Mouse (Mus musculus) right cerebral cortex, adult 18-20 months (tissue): ENCODE data around the gene Siglecf.
"Not testable (repeated sequence)": the region's sequence is repeated elsewhere in the genome, so short reads cannot be mapped to it uniquely, and the experiment has no call there.

Experiments used
- DNase-seq: peaks from one replicate; pipeline ENCODE4 v3.0.0; 2022; ENCODE audit warnings: mixed read lengths

The Siglecf gene

GRCm38 (mm10) chr7:43351154-43351553 lies at the start of gene Siglecf:
Gene Siglecf, plus strand, starts transcription at chr7:43351341.
- no peak for DNase-seq

- no peak for DNase-seq
Observed at GRCm38 (mm10) chr7:43305235-43305634, 45.9 kb upstream of the Siglecf start.

- no peak for DNase-seq
Observed at GRCm38 (mm10) chr7:43309069-43309468, 42.1 kb upstream of the Siglecf start.

- DNase-seq, result no peak
Observed at GRCm38 (mm10) chr7:43311632-43312031, 39.5 kb upstream of the Siglecf start.

- no peak for DNase-seq
Observed at GRCm38 (mm10) chr7:43312386-43313012, 38.6 kb upstream of the Siglecf start.

GRCm38 (mm10) chr7:43313013-43313428 lies 38.1 kb upstream of the Siglecf start, which contains the start of gene Zfp715:
Gene Zfp715, minus strand, starts transcription at chr7:43313294.
- DNase-seq, result peak; percentile 94

- DNase-seq, result no peak
Observed at GRCm38 (mm10) chr7:43326223-43326780, 24.8 kb upstream of the Siglecf start.

GRCm38 (mm10) chr7:43328101-43328500 lies 23.0 kb upstream of the Siglecf start:
- DNase-seq, result no peak

GRCm38 (mm10) chr7:43333203-43333602 lies 17.9 kb upstream of the Siglecf start:
- no peak for DNase-seq

GRCm38 (mm10) chr7:43333899-43334298 lies 17.2 kb upstream of the Siglecf start:
- no peak for DNase-seq

GRCm38 (mm10) chr7:43340771-43341170 lies 10.4 kb upstream of the Siglecf start:
- DNase-seq, result no peak

- DNase-seq, result no peak
Observed at GRCm38 (mm10) chr7:43343191-43343590, 8.0 kb upstream of the Siglecf start.

GRCm38 (mm10) chr7:43344020-43344419 lies 7.1 kb upstream of the Siglecf start:
- DNase-seq, result no peak

- DNase-seq, result no peak
Observed at GRCm38 (mm10) chr7:43344491-43344890, 6.7 kb upstream of the Siglecf start.

GRCm38 (mm10) chr7:43346148-43346547 lies 5.0 kb upstream of the Siglecf start:
- DNase-seq, result no peak

GRCm38 (mm10) chr7:43346571-43346970 lies 4.6 kb upstream of the Siglecf start:
- DNase-seq, result no peak

- not testable (repeated sequence) for DNase-seq
Observed at GRCm38 (mm10) chr7:43349623-43350022, 1.5 kb upstream of the Siglecf start.

GRCm38 (mm10) chr7:43353118-43353517 lies 2.0 kb downstream of the Siglecf start:
- DNase-seq, result no peak

GRCm38 (mm10) chr7:43353758-43354157 lies 2.6 kb downstream of the Siglecf start:
- DNase-seq, result no peak

GRCm38 (mm10) chr7:43354893-43355835 lies 4.0 kb downstream of the Siglecf start:
- DNase-seq, result peak; percentile 7

GRCm38 (mm10) chr7:43358556-43358955 lies 7.4 kb downstream of the Siglecf start:
- DNase-seq, result no peak

- no peak for DNase-seq
Observed at GRCm38 (mm10) chr7:43361442-43361841, 10.3 kb downstream of the Siglecf start.

GRCm38 (mm10) chr7:43362021-43362420 lies 10.9 kb downstream of the Siglecf start:
- DNase-seq, result no peak

- peak; percentile 12 for DNase-seq
Observed at GRCm38 (mm10) chr7:43378226-43378625, 27.1 kb downstream of the Siglecf start.
